Mouse (Mus musculus): Measurements from ENCODE around the gene Cldn34b2.
"Not testable (repeated sequence)": the region's sequence is repeated elsewhere in the genome, so short reads cannot be mapped to it uniquely, and the experiment has no call there.

The Cldn34b2 gene

GRCm38 (mm10) chrX:155128312-155128711, at the start of gene Cldn34b2:
TSS of gene Cldn34b2 (minus strand) at chrX:155128412.
- not testable (repeated sequence) for DNase-seq (ENCODE audit: low read depth, low spot score)

GRCm38 (mm10) chrX:155177640-155178039, 49.4 kb upstream of the Cldn34b2 start:
- no peak for DNase-seq (ENCODE audit: low read depth, low spot score)

- no peak for DNase-seq (ENCODE audit: low read depth, low spot score)
Observed at GRCm38 (mm10) chrX:155177230-155177629, 49.0 kb upstream of the Cldn34b2 start.

GRCm38 (mm10) chrX:155175568-155175967, 47.4 kb upstream of the Cldn34b2 start:
- no peak for DNase-seq (ENCODE audit: low read depth, low spot score)

GRCm38 (mm10) chrX:155172310-155172709, 44.1 kb upstream of the Cldn34b2 start:
- DNase-seq (ENCODE audit: low read depth, low spot score): no peak

GRCm38 (mm10) chrX:155171754-155172153, 43.5 kb upstream of the Cldn34b2 start:
- no peak for DNase-seq (ENCODE audit: low read depth, low spot score)

- no peak for DNase-seq (ENCODE audit: low read depth, low spot score)
Observed at GRCm38 (mm10) chrX:155169886-155170285, 41.7 kb upstream of the Cldn34b2 start.

- DNase-seq (ENCODE audit: low read depth, low spot score): no peak
Observed at GRCm38 (mm10) chrX:155167667-155168066, 39.5 kb upstream of the Cldn34b2 start.

GRCm38 (mm10) chrX:155166313-155166712, 38.1 kb upstream of the Cldn34b2 start:
- no peak for DNase-seq (ENCODE audit: low read depth, low spot score)

GRCm38 (mm10) chrX:155163553-155163952, 35.3 kb upstream of the Cldn34b2 start:
- no peak for DNase-seq (ENCODE audit: low read depth, low spot score)

- no peak for DNase-seq (ENCODE audit: low read depth, low spot score)
Observed at GRCm38 (mm10) chrX:155151868-155152267, 23.7 kb upstream of the Cldn34b2 start.

GRCm38 (mm10) chrX:155144718-155145117, 16.5 kb upstream of the Cldn34b2 start:
- peak; percentile 52 for DNase-seq (ENCODE audit: low read depth, low spot score)

- peak; percentile 19 for DNase-seq (ENCODE audit: low read depth, low spot score)
Observed at GRCm38 (mm10) chrX:155098024-155098423, 30.2 kb downstream of the Cldn34b2 start.

GRCm38 (mm10) chrX:155093566-155093965, 34.6 kb downstream of the Cldn34b2 start, which contains the start of gene Magea2:
TSS of gene Magea2 (minus strand) at chrX:155093666.
- not testable (repeated sequence) for DNase-seq (ENCODE audit: low read depth, low spot score)

- not testable (repeated sequence) for DNase-seq (ENCODE audit: low read depth, low spot score)
Observed at GRCm38 (mm10) chrX:155089693-155090092, 38.5 kb downstream of the Cldn34b2 start, which contains the start of gene Magea1. TSS of gene Magea1 (minus strand) at chrX:155089793.

Measured in ZHBTc4 (cell line).